Mouse (Mus musculus) ES-E14 (cell line): ENCODE measurements around the gene Mettl15. TPM values are rescaled to one million over a fixed set of nuclear protein-coding genes. Genes with fewer than 3 reads are reported as not detected.

Experiments
- DNase-seq: peaks from one replicate; pipeline ENCODE4 v3.0.0-alpha.2; 2013; ENCODE audit warnings: low read depth, low spot score
- H3K27ac ChIP-seq: 2 replicates; pipeline ENCODE4 v1.5.1; 2012; ENCODE audit warnings: low read depth, mild to moderate bottlenecking, low read length, moderate library complexity, mixed read lengths; ENCODE audit not compliant: poor library complexity, insufficient read depth, severe bottlenecking
- H3K36me3 ChIP-seq: 2 replicates; pipeline ENCODE4 v1.6.1; 2012; ENCODE audit warnings: mild to moderate bottlenecking, low read length, moderate library complexity, mixed read lengths; ENCODE audit not compliant: control insufficient read depth, poor library complexity, insufficient read depth, severe bottlenecking
- H3K4me1 ChIP-seq, 2 experiments: fragments of 150-350 bp in 1 of 2; sonication (generic) in 1 of 2; 2 replicates each; pipeline ENCODE4 v1.6.1; 2012; ENCODE audit warnings: low read length in 2 of 2, mild to moderate bottlenecking in 1 of 2, mixed read lengths in 1 of 2; ENCODE audit not compliant: control insufficient read depth in 2 of 2, insufficient read depth in 2 of 2, poor library complexity in 1 of 2
- H3K4me3 ChIP-seq, 2 experiments: fragments of 150-350 bp in 1 of 2; sonication (generic) in 1 of 2; 2 replicates each; pipeline ENCODE4 v1.5.1; 2012; ENCODE audit warnings: low read length in 2 of 2, low read depth in 1 of 2, mild to moderate bottlenecking in 1 of 2, mixed read lengths in 1 of 2; ENCODE audit not compliant: insufficient read depth in 1 of 2, poor library complexity in 1 of 2, severe bottlenecking in 1 of 2
- H3K9ac ChIP-seq: 2 replicates; pipeline ENCODE4 v1.6.1; 2012; ENCODE audit warnings: low read depth, mild to moderate bottlenecking, low read length, mixed read lengths; ENCODE audit not compliant: poor library complexity, insufficient read depth, severe bottlenecking
- H3K9me3 ChIP-seq: fragments of 150-350 bp; sonication (generic); 2 replicates; pipeline ENCODE4 v1.6.1; 2012; ENCODE audit warnings: low read depth, mild to moderate bottlenecking, low read length; ENCODE audit not compliant: control insufficient read depth, insufficient read depth
- CHD2 ChIP-seq: IDR thresholded peaks from 2 replicates; pipeline ENCODE4 v1.6.1; 2014; ENCODE audit warnings: mild to moderate bottlenecking, low read depth, low read length, inconsistent platforms
- HCFC1 ChIP-seq: IDR thresholded peaks from 2 replicates; pipeline ENCODE4 v1.6.1; 2012; ENCODE audit warnings: low read length, inconsistent platforms, borderline replicate concordance; ENCODE audit not compliant: insufficient read depth
- MAFK ChIP-seq: IDR thresholded peaks from 2 replicates; pipeline ENCODE4 v1.6.1; 2014; ENCODE audit warnings: mild to moderate bottlenecking, low read depth, low read length, inconsistent platforms; ENCODE audit not compliant: insufficient read depth
- ZC3H11A ChIP-seq: IDR thresholded peaks from 2 replicates; pipeline ENCODE4 v1.6.1; 2012; ENCODE audit warnings: low read depth, mild to moderate bottlenecking, inconsistent platforms, low read length, borderline replicate concordance
- ZNF384 ChIP-seq: IDR thresholded peaks from 2 replicates; pipeline ENCODE4 v1.6.1; 2012; ENCODE audit warnings: low read depth, low read length, inconsistent platforms
- in situ Hi-C, 2 experiments: fragments of 600-800 bp; cut with MboI; formaldehyde crosslinking; loops; one replicate each; pipeline ENCODE4 v1.15.1; 2025; ENCODE audit warnings: low sequenced_read_pairs in 2 of 2, inconsistent platforms in 1 of 2; ENCODE audit not compliant: unreplicated experiment in 2 of 2
- total RNA-seq: library from RNA; depleted of rRNA; stranded (reverse); fragments of 300-350 nt; gene quantifications from 2 replicates; pipeline ENCODE4 v1.2.3, GENCODE M21; 2012

Mettl15 gene
- total RNA-seq, 1 experiment, result 2.9 TPM

DNA sequence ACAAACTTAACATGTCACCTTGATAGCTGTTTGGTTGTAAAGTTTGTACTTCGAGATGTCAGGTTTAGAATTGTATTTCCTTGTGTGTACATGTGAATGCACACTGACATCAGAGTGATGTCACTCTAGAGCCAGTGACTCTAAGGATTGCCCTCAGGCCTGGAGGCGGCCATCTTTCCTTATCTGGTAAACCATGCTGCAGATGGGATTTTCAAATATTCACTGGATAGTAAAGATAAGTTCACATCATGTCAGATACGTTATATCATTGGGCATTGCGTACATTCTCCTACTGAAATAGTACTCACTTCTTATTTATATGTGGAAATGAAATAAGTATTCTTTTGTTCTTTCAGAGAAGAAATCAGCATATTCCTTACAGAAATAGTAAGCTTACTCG, 15.7 kb upstream of the Mettl15 start:
- no peak for DNase-seq
- Histone ChIP-seq H3K4me1 (no peaks in the 10 kb centered on the region), H3K9ac (no peak overlapping the region), H3K4me3 (no peak overlapping the region), H3K9me3 (no peaks in the 10 kb centered on the region), H3K36me3 (peaks cover 12% of the 10 kb centered on the region), H3K27ac (no peak overlapping the region)
- in situ Hi-C loops, result no loop called here
- TF ChIP-seq HCFC1 (no peak), CHD2 (no peak), MAFK (no peak), ZC3H11A (no peak), ZNF384 (no peak)

DNA sequence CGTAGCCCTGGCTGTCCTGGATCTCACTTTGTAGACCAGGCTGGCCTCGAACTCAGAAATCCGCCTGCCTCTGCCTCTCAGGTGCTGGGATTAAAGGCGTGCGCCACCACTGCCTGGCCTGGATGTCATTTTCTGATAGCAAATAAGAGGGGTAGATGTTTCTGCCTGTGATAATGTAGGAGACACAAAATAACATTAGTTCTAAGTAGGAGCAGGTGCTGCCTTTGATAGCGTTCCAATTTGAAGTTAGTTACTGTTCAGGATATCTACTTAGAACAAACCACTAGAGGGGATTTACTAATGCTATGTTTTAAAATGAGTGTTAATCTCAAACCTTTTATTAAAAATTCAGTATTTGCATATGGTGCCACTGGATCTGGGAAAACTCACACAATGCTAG, 8.8 kb upstream of the Mettl15 start:
- no peak overlapping the region for H3K4me3 ChIP-seq
- no peak overlapping the region for H3K9ac ChIP-seq
- no peaks in the 10 kb centered on the region for H3K9me3 ChIP-seq
- H3K4me1 ChIP-seq, result no peaks in the 10 kb centered on the region
- H3K27ac ChIP-seq, result no peak overlapping the region
- peaks cover 4% of the 10 kb centered on the region; the same call in 1 of the 2 replicates for H3K36me3 ChIP-seq
- TF ChIP-seq CHD2 (no peak), ZC3H11A (no peak), MAFK (no peak), ZNF384 (no peak), HCFC1 (no peak)
- DNase-seq, result no peak
- in situ Hi-C loops, result no loop called here

DNA sequence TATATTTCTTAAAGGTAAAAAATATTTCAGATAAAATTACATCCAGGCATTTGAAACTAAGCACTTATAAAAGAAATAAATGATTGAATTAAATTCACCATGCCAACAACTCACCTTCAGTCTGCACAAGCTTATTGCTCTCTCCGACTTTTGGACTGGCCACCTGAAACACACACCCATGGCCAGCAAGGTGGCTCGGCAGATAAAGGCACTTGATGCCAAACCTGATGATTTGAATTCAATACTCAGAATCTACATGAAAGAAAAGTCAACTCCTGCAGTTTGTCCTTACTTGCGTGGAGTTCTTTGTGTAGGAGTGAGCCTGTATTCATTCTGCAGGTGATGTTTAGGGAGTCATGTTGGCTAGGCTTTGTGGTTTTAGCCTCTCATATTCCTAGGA, 3.6 kb upstream of the Mettl15 start:
- Histone ChIP-seq H3K9me3 (no peaks in the 10 kb centered on the region), H3K9ac (no peak overlapping the region), H3K27ac (no peak overlapping the region), H3K4me3 (no peak overlapping the region), H3K4me1 (peaks cover 0 to 2% of the 10 kb centered on the region in 2 experiments; a peak in 1 of 4 replicates), H3K36me3 (no peaks in the 10 kb centered on the region; the same call in 1 of the 2 replicates)
- DNase-seq, result no peak
- in situ Hi-C loops, result no loop called here
- TF ChIP-seq MAFK (no peak), HCFC1 (no peak), ZC3H11A (no peak), CHD2 (no peak), ZNF384 (no peak)

DNA sequence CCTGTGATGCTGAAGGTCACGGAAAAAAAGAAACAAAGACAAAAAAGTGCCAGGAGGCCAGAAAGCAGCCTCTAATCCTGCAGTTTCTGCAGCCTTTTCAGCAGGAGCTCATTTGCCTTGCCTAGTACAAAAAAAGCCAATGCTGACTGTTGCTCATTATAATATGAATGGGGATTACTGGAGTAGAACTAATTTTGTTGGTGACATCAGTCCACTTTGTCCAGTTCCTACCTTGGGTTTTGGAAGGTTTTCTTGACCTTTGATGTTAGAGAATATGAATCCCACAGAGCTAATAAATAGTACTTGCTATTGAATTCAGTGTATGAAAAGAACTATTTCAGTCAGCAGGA, 768 bp upstream of the Mettl15 start:
- TF ChIP-seq HCFC1 (no peak), CHD2 (no peak), ZNF384 (0 out of 2 replicates have a peak, but pooled peaks have one; percentile 47), MAFK (no peak), ZC3H11A (no peak)
- peaks cover 0 to 2% of the 10 kb centered on the region in 2 experiments; a peak in 1 of 4 replicates for H3K4me1 ChIP-seq
- H3K27ac ChIP-seq, result peak overlapping the region; percentile 90
- in situ Hi-C loops, result no loop called here
- no peaks in the 10 kb centered on the region for H3K36me3 ChIP-seq
- peak overlapping the region; percentile 92 for H3K9ac ChIP-seq
- no peaks in the 10 kb centered on the region for H3K9me3 ChIP-seq
- no peak for DNase-seq
- H3K4me3 ChIP-seq, result peak overlapping the region; percentile 79 to 84

DNA sequence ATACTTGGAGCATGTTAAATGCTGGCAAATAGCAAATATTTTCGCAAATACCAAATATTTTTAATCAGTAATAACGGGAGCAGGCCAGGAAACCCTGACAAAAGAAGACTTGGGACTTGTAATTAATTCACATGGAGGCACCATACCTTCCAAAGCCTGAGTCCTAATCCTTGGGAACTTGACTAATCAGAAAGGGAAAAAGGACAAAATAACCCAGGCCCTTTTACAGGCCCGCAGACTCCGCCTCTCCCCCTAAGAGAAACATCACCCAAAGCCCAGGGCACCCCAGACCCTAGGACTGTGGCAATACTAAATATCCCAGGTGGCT, 312 bp downstream of the Mettl15 start:
- no peaks in the 10 kb centered on the region for H3K9me3 ChIP-seq
- peak overlapping the region; percentile 57 to 64 for H3K4me3 ChIP-seq
- H3K27ac ChIP-seq, result no peak overlapping the region
- peaks cover 0 to 2% of the 10 kb centered on the region in 2 experiments; a peak in 1 of 4 replicates for H3K4me1 ChIP-seq
- in situ Hi-C loops, result no loop called here
- no peak for DNase-seq
- TF ChIP-seq ZNF384, result no peak
- TF ChIP-seq MAFK, result no peak
- no peak for TF ChIP-seq HCFC1
- TF ChIP-seq CHD2, result no peak
- no peak for TF ChIP-seq ZC3H11A
- H3K36me3 ChIP-seq, result no peaks in the 10 kb centered on the region
- peak overlapping the region; percentile 67 for H3K9ac ChIP-seq
